Mouse (Mus musculus) forebrain, embryonic 13.5 days (tissue): ENCODE data around the gene Zbtb20. TPM values are rescaled to one million over a fixed set of nuclear protein-coding genes. Genes with fewer than 3 reads are reported as not detected.

Source experiments
- ATAC-seq: fragments of 200-750 bp; cut with Nextera tagmentation; 2 replicates; pipeline ENCODE4 v1.8.0; 2017
- H3K27ac ChIP-seq: fragments of 300-500 bp; sonication (generic); 2 replicates; pipeline ENCODE4 v1.5.1; 2015; ENCODE audit warnings: inconsistent platforms, mild to moderate bottlenecking, moderate library complexity
- H3K27me3 ChIP-seq: fragments of 300-500 bp; sonication (generic); 2 replicates; pipeline ENCODE4 v1.6.1; 2015; ENCODE audit warnings: mild to moderate bottlenecking, inconsistent platforms
- H3K36me3 ChIP-seq: fragments of 300-500 bp; sonication (generic); 2 replicates; pipeline ENCODE4 v1.6.1; 2015; ENCODE audit warnings: mild to moderate bottlenecking, inconsistent platforms; ENCODE audit not compliant: poor library complexity, severe bottlenecking
- H3K4me1 ChIP-seq: fragments of 300-500 bp; sonication (generic); 2 replicates; pipeline ENCODE4 v1.6.1; 2015; ENCODE audit warnings: inconsistent platforms
- H3K4me2 ChIP-seq: fragments of 300-500 bp; sonication (generic); 2 replicates; pipeline ENCODE4 v1.6.1; 2015; ENCODE audit warnings: inconsistent platforms, mild to moderate bottlenecking, moderate library complexity
- H3K4me3 ChIP-seq: fragments of 300-500 bp; sonication (generic); 2 replicates; pipeline ENCODE4 v1.5.1; 2015; ENCODE audit warnings: mild to moderate bottlenecking, inconsistent platforms
- H3K9ac ChIP-seq: fragments of 300-500 bp; sonication (generic); 2 replicates; pipeline ENCODE4 v1.6.1; 2015; ENCODE audit warnings: mild to moderate bottlenecking, inconsistent platforms
- H3K9me3 ChIP-seq: fragments of 300-500 bp; sonication (generic); replicated peaks from 2 replicates; pipeline ENCODE4 v1.6.1; 2016; ENCODE audit warnings: inconsistent platforms
- WGBS: fragments of 180-500 bp; shearing (Covaris S2); methylation state at CpG from one replicate; pipeline ENCODE4 v1.1.7; 2015; 5-methylcytosine and 5-hydroxymethylcytosine counted together
- polyA plus RNA-seq: library from polyadenylated mRNA; unstranded; fragments of >200 nt; fragmentation: Nextera tagmentation; extraction: Ambion mirVana; gene quantifications from 2 replicates; pipeline ENCODE4 v1.2.1, GENCODE M21; 2015

Gene Zbtb20
- polyA plus RNA-seq, 1 experiment from 2014 or later: 79.7 TPM

- no peaks in the 10 kb centered on the region for H3K9me3 ChIP-seq
- no peak overlapping the region for H3K9ac ChIP-seq
- no peaks in the 10 kb centered on the region for H3K27me3 ChIP-seq
- WGBS: 73% methylated on average over 9 of the region's 9 CpGs
- no peak overlapping the region for H3K4me2 ChIP-seq
- H3K36me3 ChIP-seq: no peaks in the 10 kb centered on the region
- peak; percentile 55; the same call in 1 of the 2 replicates for ATAC-seq
- H3K4me3 ChIP-seq: no peak overlapping the region
- H3K27ac ChIP-seq: no peak overlapping the region
- H3K4me1 ChIP-seq: peaks cover 15% of the 10 kb centered on the region
Measured at GRCm38 (mm10) chr16:43362651-43363300, 487.1 kb downstream of the Zbtb20 start.

GRCm38 (mm10) chr16:43363316-43363715 is 487.6 kb downstream of the Zbtb20 start:
- Histone ChIP-seq H3K27ac (no peak overlapping the region), H3K27me3 (no peaks in the 10 kb centered on the region), H3K9ac (no peak overlapping the region), H3K9me3 (no peaks in the 10 kb centered on the region), H3K4me1 (peaks cover 15% of the 10 kb centered on the region), H3K36me3 (no peaks in the 10 kb centered on the region), H3K4me3 (no peak overlapping the region), H3K4me2 (no peak overlapping the region)
- no peak for ATAC-seq
- 73% methylated on average over 6 of the region's 6 CpGs for WGBS

GRCm38 (mm10) chr16:43363751-43364515 is 488.3 kb downstream of the Zbtb20 start:
- H3K9me3 ChIP-seq: no peaks in the 10 kb centered on the region
- H3K36me3 ChIP-seq: no peaks in the 10 kb centered on the region
- ATAC-seq: peak; percentile 63; the same call in 1 of the 2 replicates
- H3K9ac ChIP-seq: peak overlapping the region; percentile 30; the same call in 1 of the 2 replicates
- no peak overlapping the region for H3K27ac ChIP-seq
- H3K4me2 ChIP-seq: no peak overlapping the region
- WGBS: 35% methylated on average over 7 of the region's 7 CpGs
- H3K4me1 ChIP-seq: peaks cover 15% of the 10 kb centered on the region
- H3K27me3 ChIP-seq: no peaks in the 10 kb centered on the region
- no peak overlapping the region for H3K4me3 ChIP-seq

GRCm38 (mm10) chr16:43364516-43364910 is 488.8 kb downstream of the Zbtb20 start:
- Histone ChIP-seq H3K9ac (no peak overlapping the region), H3K27ac (no peak overlapping the region), H3K27me3 (no peaks in the 10 kb centered on the region), H3K4me2 (no peak overlapping the region), H3K4me1 (peaks cover 15% of the 10 kb centered on the region), H3K36me3 (no peaks in the 10 kb centered on the region), H3K9me3 (no peaks in the 10 kb centered on the region), H3K4me3 (no peak overlapping the region)
- 94% methylated on average over 6 of the region's 6 CpGs for WGBS
- ATAC-seq: no peak

GRCm38 (mm10) chr16:43365277-43365676 is 489.6 kb downstream of the Zbtb20 start:
- no peaks in the 10 kb centered on the region for H3K27me3 ChIP-seq
- no peak overlapping the region for H3K4me3 ChIP-seq
- H3K4me1 ChIP-seq: peaks cover 15% of the 10 kb centered on the region
- H3K9me3 ChIP-seq: no peaks in the 10 kb centered on the region
- no peak overlapping the region for H3K4me2 ChIP-seq
- ATAC-seq: no peak
- 96% methylated on average over 3 of the region's 3 CpGs for WGBS
- no peaks in the 10 kb centered on the region for H3K36me3 ChIP-seq
- H3K9ac ChIP-seq: no peak overlapping the region
- H3K27ac ChIP-seq: no peak overlapping the region

GRCm38 (mm10) chr16:43370496-43371020 is 494.9 kb downstream of the Zbtb20 start:
- ATAC-seq: no peak
- Histone ChIP-seq H3K4me2 (no peak overlapping the region), H3K27me3 (no peaks in the 10 kb centered on the region), H3K4me3 (no peak overlapping the region), H3K9ac (no peak overlapping the region), H3K9me3 (no peaks in the 10 kb centered on the region), H3K27ac (no peak overlapping the region), H3K36me3 (no peaks in the 10 kb centered on the region), H3K4me1 (no peaks in the 10 kb centered on the region)
- WGBS: 86% methylated on average over 3 of the region's 3 CpGs

GRCm38 (mm10) chr16:43376782-43377181 is 501.1 kb downstream of the Zbtb20 start:
- Histone ChIP-seq H3K27ac (no peak overlapping the region), H3K9me3 (no peaks in the 10 kb centered on the region), H3K9ac (no peak overlapping the region), H3K27me3 (no peaks in the 10 kb centered on the region), H3K36me3 (no peaks in the 10 kb centered on the region), H3K4me1 (no peaks in the 10 kb centered on the region; the same call in 1 of the 2 replicates), H3K4me3 (no peak overlapping the region), H3K4me2 (no peak overlapping the region)
- ATAC-seq: no peak; the same call in 1 of the 2 replicates
- WGBS: 62% methylated on average over 6 of the region's 6 CpGs

GRCm38 (mm10) chr16:43379351-43380325 is 504.0 kb downstream of the Zbtb20 start:
- Histone ChIP-seq H3K9ac (no peak overlapping the region), H3K27me3 (no peaks in the 10 kb centered on the region), H3K4me3 (no peak overlapping the region), H3K4me1 (no peaks in the 10 kb centered on the region; the same call in 1 of the 2 replicates), H3K36me3 (no peaks in the 10 kb centered on the region), H3K9me3 (no peaks in the 10 kb centered on the region), H3K4me2 (no peak overlapping the region), H3K27ac (no peak overlapping the region)
- no peak for ATAC-seq
- 93% methylated on average over 7 of the region's 7 CpGs for WGBS

GRCm38 (mm10) chr16:43381183-43381582 is 505.5 kb downstream of the Zbtb20 start:
- Histone ChIP-seq H3K9ac (no peak overlapping the region), H3K4me2 (no peak overlapping the region), H3K27ac (no peak overlapping the region), H3K27me3 (no peaks in the 10 kb centered on the region), H3K9me3 (no peaks in the 10 kb centered on the region), H3K4me3 (no peak overlapping the region), H3K36me3 (no peaks in the 10 kb centered on the region), H3K4me1 (peaks cover 6% of the 10 kb centered on the region)
- 88% methylated on average over 2 of the region's 2 CpGs for WGBS
- no peak for ATAC-seq

- peaks cover 11% of the 10 kb centered on the region for H3K4me1 ChIP-seq
- 84% methylated on average over 7 of the region's 7 CpGs for WGBS
- no peak overlapping the region for H3K27ac ChIP-seq
- H3K4me2 ChIP-seq: no peak overlapping the region
- H3K9ac ChIP-seq: no peak overlapping the region
- no peak for ATAC-seq
- H3K4me3 ChIP-seq: no peak overlapping the region
- no peaks in the 10 kb centered on the region for H3K27me3 ChIP-seq
- H3K36me3 ChIP-seq: no peaks in the 10 kb centered on the region
- H3K9me3 ChIP-seq: no peaks in the 10 kb centered on the region
Measured at GRCm38 (mm10) chr16:43383149-43383740, 507.6 kb downstream of the Zbtb20 start.

- WGBS: 87% methylated on average over 4 of the region's 4 CpGs
- H3K27ac ChIP-seq: no peak overlapping the region
- H3K9ac ChIP-seq: no peak overlapping the region
- no peak overlapping the region for H3K4me2 ChIP-seq
- H3K36me3 ChIP-seq: no peaks in the 10 kb centered on the region
- peaks cover 11% of the 10 kb centered on the region for H3K4me1 ChIP-seq
- no peak for ATAC-seq
- H3K9me3 ChIP-seq: no peaks in the 10 kb centered on the region
- no peak overlapping the region for H3K4me3 ChIP-seq
- no peaks in the 10 kb centered on the region for H3K27me3 ChIP-seq
Measured at GRCm38 (mm10) chr16:43384953-43385619, 509.4 kb downstream of the Zbtb20 start.
